Mouse (Mus musculus) cortical plate, adult 2 months (tissue): ENCODE measurements around the gene Bco1. TPM values are rescaled to one million over a fixed set of nuclear protein-coding genes. Genes with fewer than 3 reads are reported as not detected.

Source experiments
- H3K27ac ChIP-seq: fragments of 200-500 bp; 2 replicates; pipeline ENCODE4 v1.5.1; 2012; ENCODE audit warnings: low read length, control low read depth, inconsistent platforms; ENCODE audit not compliant: insufficient read depth
- H3K4me1 ChIP-seq: fragments of 200-500 bp; 2 replicates; pipeline ENCODE4 v1.6.1; 2011; ENCODE audit warnings: low read length; ENCODE audit not compliant: control insufficient read depth, insufficient read depth
- H3K4me3 ChIP-seq: fragments of 200-500 bp; 2 replicates; pipeline ENCODE4 v1.5.1; 2011; ENCODE audit warnings: mild to moderate bottlenecking, low read length, control low read depth; ENCODE audit not compliant: insufficient read depth
- CTCF ChIP-seq: fragments of 200-500 bp; IDR thresholded peaks from 2 replicates; pipeline ENCODE4 v1.5.1; 2011; ENCODE audit warnings: mild to moderate bottlenecking, control low read depth, low read length; ENCODE audit not compliant: insufficient read depth; ENCODE audit errors: extremely low read depth
- POLR2A ChIP-seq: fragments of 200-500 bp; IDR thresholded peaks from 2 replicates; pipeline ENCODE4 v1.6.1; 2011; ENCODE audit warnings: mild to moderate bottlenecking, low read length, control low read depth; ENCODE audit not compliant: insufficient read depth; ENCODE audit errors: extremely low read depth
- polyA plus RNA-seq: library from polyadenylated mRNA; depleted of rRNA; stranded (reverse); fragments of >200 nt; gene quantifications from 2 replicates; pipeline ENCODE4 v1.2.3, GENCODE M21; 2012

Bco1 gene
- polyA plus RNA-seq, 1 experiment, result not detected

DNA sequence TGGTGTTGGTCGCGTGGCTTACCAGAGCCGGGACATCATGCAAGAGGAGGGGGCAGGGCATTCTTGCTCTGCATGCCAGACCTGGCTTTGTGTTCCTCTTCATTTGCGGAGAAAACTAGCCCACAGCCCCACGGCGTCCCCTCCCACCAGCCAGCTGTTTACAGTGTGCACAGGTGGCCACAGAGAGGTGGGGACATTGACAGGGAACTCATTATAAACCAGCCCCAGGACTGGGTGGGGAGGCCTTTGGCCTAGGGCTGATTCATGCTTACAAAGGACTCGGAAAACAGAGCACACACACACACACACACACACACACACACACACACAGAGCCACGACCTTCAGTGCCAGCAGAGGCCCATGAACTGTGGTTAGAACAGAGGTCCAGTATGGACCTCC is 16.6 kb downstream of the Bco1 start:
- TF ChIP-seq CTCF (no peak), POLR2A (no peak)
- peaks cover 2% of the 10 kb centered on the region; the same call in 1 of the 2 replicates for H3K4me1 ChIP-seq
- H3K27ac ChIP-seq, result no peak overlapping the region

DNA sequence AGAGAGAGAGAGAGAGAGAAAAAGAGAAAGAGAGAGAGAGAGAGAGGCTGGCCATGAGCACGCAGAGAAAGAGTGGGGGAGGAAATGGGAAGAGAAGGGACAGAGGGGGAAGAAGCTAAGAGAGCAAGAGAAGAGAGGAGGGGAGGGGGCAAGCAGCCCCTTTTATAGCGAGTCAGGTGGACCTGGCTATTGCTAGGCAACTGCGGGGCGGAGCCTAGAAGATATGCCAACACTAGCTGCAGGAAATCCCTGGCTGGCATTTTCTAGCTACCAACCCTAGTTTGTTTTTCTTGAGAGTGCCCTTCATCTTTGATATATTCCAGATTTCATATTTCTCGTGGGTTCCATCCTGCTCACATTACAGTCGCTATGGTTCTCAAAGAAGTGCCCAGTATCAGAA is 19.4 kb downstream of the Bco1 start:
- Histone ChIP-seq H3K27ac (no peak overlapping the region), H3K4me1 (peaks cover 4% of the 10 kb centered on the region), H3K4me3 (no peak overlapping the region)
- TF ChIP-seq POLR2A, result no peak

More for the DNA sequence above, 16.6 kb downstream of the Bco1 start:
- no peak overlapping the region for H3K4me3 ChIP-seq

DNA sequence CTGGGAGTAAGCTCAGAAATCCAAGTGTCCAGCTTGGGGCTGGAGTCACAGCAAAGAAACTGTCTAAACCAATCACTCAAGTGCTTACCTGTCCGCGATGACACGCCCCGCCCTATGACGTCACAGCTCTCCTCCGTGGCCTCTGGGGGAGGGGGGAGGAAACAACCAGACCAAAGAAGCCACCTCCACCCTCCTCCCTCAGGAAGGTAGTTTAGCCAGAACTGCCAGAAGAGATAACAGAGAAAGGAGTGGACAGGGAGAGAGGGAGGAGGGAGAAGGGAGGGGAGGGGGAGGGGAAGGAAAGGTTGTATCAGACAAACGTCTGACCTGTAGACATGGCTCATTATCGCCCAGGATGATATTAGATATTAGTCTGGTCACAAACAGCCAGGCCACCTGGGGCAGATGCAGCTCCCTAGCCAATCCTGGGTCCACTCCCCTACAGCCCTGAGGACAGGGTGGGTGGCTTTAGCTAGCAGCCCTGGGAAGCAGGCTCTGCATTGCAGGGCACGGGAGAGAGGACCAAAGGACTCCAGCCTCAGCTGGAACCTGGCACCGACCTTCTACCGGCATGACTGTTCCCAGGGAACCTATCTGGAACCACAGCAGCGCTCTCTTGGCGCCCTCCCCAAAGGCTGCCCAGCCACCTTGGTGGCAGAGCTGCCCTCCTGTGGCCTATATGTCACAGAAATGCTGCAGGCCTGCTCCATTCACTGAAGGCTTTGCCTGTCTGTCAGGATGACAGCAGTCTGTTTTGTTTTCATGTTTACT is 20.2 kb downstream of the Bco1 start:
- no peak for TF ChIP-seq CTCF
- Histone ChIP-seq H3K27ac (no peak overlapping the region), H3K4me1 (peaks cover 4% of the 10 kb centered on the region), H3K4me3 (no peak overlapping the region)

DNA sequence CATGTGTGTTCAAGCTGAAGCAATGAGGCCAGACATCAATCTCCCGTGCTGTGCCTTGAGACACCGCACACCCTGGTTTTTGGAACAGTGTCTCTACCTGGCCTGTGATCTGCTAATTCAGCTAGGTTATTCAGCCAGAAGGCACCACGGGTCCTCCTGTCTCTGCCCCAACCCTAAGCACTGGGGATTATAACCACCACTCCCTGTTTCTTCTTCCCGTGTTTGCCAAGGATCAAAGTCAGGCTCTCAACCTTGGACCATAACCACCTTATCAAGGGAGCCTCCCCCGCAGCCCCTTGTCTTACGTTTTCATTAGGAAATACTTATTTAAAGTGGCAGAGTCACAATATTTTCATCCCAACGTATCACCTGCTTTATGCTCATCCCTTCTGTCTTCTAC is 20.9 kb downstream of the Bco1 start:
- no peak overlapping the region for H3K27ac ChIP-seq
- H3K4me1 ChIP-seq, result peaks cover 4% of the 10 kb centered on the region
- H3K4me3 ChIP-seq, result no peak overlapping the region
- TF ChIP-seq POLR2A (no peak), CTCF (no peak)

DNA sequence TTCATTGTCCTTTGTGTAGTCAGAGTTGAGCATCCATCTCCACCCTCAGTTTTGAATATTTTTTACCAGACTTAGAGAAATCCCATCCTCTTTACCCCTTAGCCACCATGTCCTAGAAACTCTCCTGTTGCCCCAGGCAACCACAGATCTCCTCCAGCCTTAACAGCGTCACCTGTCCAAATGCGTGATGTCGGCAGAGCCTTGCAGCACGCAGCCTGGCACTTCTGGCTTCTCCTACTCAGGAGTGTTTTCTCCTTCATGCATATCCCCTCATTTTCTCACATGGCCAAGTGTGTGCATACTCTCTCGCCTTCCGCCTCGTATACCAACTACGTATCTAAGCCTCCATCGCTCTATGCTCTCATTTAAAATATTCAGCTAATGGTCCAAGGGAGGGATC is 22.8 kb downstream of the Bco1 start:
- Histone ChIP-seq H3K4me1 (peaks cover 4% of the 10 kb centered on the region), H3K4me3 (no peak overlapping the region), H3K27ac (no peak overlapping the region)
- TF ChIP-seq POLR2A, result 0 out of 2 replicates have a peak, but pooled peaks have one; percentile 11
- no peak for TF ChIP-seq CTCF

DNA sequence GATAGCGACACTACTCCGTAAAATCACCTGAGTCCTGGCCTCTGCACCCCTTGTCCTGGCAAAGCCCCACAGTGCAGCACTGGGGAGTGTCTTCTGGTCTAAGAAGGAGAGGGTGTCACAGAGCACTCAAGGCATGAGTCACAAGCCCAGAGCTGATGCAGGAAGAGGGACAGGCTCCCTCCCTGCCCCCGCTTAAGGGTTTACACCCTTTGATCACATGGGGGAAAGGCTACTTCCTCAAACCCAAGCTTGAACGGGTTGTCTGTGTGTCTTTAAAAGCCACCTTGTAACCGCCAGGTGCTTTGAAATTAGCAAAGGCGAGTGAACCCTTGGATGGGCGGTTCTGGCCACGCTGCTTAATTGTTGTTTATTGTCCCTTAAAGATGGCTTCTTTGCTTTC is 25.6 kb downstream of the Bco1 start:
- Histone ChIP-seq H3K4me3 (no peak overlapping the region), H3K4me1 (peaks cover 3% of the 10 kb centered on the region), H3K27ac (no peak overlapping the region)
- no peak for TF ChIP-seq CTCF
- no peak for TF ChIP-seq POLR2A

DNA sequence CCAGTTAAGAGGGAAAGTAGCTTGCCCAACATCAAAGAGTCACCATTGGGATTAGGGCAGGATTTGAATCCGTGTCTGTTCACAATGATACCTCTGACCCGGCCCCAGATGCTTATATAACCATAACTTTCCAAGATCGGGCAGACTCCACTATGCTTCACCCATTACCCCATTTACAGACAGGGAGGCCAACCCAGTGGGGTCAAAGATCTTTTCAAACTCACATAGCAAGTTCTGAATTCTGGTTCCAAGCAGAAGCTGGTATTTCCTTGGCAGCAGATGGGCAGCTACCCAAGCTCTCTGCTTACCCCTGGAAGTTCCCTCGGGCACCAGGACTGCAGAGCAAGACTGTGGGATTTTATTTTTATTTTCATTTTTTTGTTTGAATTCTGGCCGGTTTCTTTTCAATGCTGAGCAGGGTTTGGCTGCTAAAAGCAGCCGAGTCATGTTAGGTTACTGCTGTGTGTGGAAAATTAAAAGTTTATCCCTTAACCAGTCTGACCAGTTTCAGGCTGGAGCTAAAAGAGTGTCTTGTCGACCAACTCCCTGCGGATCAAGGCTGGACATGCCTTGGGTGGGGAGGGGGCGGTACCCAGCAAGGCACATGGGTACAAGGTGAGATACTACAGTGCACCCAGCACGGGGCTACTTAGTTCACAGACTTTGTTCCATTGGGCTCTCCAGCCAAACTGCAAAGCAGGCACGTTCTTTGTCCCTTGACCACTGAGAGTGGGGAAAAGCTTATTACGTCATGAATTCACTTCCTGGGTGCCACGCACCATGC is 28.4 kb downstream of the Bco1 start:
- Histone ChIP-seq H3K4me3 (no peak overlapping the region), H3K4me1 (no peaks in the 10 kb centered on the region), H3K27ac (no peak overlapping the region)
- TF ChIP-seq POLR2A (no peak), CTCF (no peak)

DNA sequence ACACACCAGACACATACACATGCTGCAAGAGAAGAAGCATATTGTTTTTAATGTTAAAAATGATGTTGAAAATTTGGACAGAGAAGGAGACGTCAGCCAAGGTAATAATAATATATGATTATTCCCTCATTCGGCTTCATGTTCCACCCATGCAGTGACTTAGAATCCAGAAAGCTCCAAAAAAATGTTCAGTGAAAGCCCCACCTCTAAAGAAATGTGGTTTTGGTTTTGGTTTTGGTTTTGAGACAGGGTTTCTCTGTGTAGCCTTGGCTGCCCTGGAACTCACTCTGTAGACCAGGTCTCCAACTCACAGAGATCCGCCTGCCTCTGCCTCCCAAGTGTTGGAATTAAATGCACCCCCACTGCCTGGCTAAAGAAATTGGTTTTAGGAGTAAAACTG is 30.2 kb downstream of the Bco1 start:
- no peaks in the 10 kb centered on the region for H3K4me1 ChIP-seq
- no peak for TF ChIP-seq POLR2A
- no peak for TF ChIP-seq CTCF
- no peak overlapping the region for H3K4me3 ChIP-seq
- no peak overlapping the region for H3K27ac ChIP-seq

DNA sequence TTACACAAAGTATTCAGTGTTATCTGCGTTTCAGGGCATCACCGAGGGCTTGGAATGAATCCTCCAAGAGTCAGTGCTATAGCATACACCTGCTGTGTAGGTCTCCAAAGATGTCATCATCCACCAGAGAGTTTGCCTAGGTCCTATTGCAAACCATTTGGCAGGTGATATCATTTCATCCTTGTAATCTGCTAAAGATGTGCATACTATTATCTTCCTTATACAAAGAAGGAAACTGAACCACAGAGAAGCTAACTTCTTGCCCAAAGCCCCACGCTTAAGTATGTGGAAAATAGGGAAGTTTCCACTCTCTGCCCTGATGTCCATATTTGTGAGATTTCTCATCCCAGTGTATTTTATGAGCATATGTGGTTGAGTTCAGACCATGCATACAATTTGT is 30.8 kb downstream of the Bco1 start:
- no peaks in the 10 kb centered on the region for H3K4me1 ChIP-seq
- H3K27ac ChIP-seq, result no peak overlapping the region
- TF ChIP-seq POLR2A (no peak), CTCF (no peak)
- no peak overlapping the region for H3K4me3 ChIP-seq

DNA sequence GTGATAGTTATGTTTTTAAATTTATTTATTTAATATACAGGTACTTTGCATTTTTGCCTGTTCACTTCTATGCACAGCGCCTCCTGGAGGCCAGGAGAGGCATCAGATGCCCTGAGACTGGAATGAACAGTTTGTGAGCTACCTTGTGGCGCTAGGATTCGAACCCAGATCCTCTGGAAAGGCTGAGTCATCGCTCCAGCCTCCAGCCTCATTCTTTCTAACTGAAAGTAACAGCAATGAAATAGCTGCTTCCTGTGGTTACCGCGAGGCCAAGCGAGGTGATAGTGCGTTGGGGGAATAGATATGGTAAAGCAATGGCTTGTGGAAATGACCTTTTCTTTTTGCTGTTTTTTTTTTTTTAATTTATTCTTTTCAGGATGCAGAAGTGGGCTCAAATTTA is 31.4 kb downstream of the Bco1 start:
- no peaks in the 10 kb centered on the region for H3K4me1 ChIP-seq
- H3K27ac ChIP-seq, result no peak overlapping the region
- no peak overlapping the region for H3K4me3 ChIP-seq
- TF ChIP-seq CTCF, result no peak
- TF ChIP-seq POLR2A, result no peak
